Mouse (Mus musculus): ENCODE results near the gene Mrgprh.

- TF ChIP-seq EP300 (IDR thresholded peaks at IDR 0.05; ENCODE audit: insufficient read depth, low read depth, low read length) (no peak), CTCF (IDR thresholded peaks at IDR 0.05; ENCODE audit: low read depth, low read length) (no peak)
These were observed 21.8 kb downstream of the Mrgprh start for GRCm38 (mm10) chr17:12897674-12898073.

Data from ES-Bruce4 (cell line).